ENCODE assay signal across 18 mouse cellular contexts in the genomic region with DNA sequence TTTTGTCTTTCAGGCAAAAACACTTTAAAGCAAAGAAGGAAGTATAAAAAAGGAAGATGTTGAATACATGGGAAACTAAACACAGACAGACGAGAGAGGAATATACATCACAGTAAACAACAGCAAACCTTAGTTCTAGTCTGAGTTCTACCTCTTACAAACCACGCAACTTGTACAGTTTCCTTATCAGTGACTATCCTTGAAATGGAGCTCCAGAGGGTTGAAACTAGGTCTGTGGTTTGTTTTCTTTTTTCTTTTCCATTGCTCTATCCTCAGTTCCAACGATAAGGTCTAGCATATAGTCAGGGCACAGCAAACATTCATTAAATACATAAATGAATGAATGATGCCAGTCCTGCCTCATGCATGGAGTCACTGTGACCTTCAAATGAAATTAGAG. TPM values are rescaled to one million over a fixed set of nuclear protein-coding genes. Genes with fewer than 3 reads are reported as not detected.
DNase-seq lines count a peak whose midpoint lies in the region; ATAC-seq and TF ChIP-seq lines count a peak whose summit lies in the region.
"Had no signal": no experiment of that assay in that cellular context is flagged by ENCODE, and none has a peak within 500 bp of the region (broad histone marks: within the 10 kb centered on the region; RNA-seq: fewer than 3 reads in every experiment).

No protein-coding gene starts in this region.

- H3K9me3 ChIP-seq in liver, embryonic 13.5 days (replicated peaks) = no peaks in the 10 kb centered on the region
- H3K9me3 ChIP-seq in liver, postnatal 0 days (ENCODE audit: low read length) = no peaks in the 10 kb centered on the region
- H3K9me3 ChIP-seq: embryonic facial prominence, embryonic 12.5 days; heart, embryonic 13.5 days; hindbrain, embryonic 12.5 days had no signal

- H3K4me1 ChIP-seq in liver, embryonic 13.5 days (replicated peaks) = peaks cover 41% of the 10 kb centered on the region
- no peaks in the 10 kb centered on the region for H3K4me1 ChIP-seq in liver, postnatal 0 days (ENCODE audit: insufficient read depth)
- H3K4me1 ChIP-seq: embryonic facial prominence, embryonic 12.5 days; hindbrain, embryonic 12.5 days had no signal

- TF ChIP-seq CTCF in liver, postnatal 0 days (IDR thresholded peaks at IDR 0.05; ENCODE audit: low read depth) = no peak

- no peak overlapping the region for H3K9ac ChIP-seq in liver, embryonic 13.5 days
- no peak overlapping the region for H3K9ac ChIP-seq in liver, postnatal 0 days (replicated peaks)
- H3K9ac ChIP-seq: embryonic facial prominence, embryonic 12.5 days; heart, embryonic 13.5 days; hindbrain, embryonic 12.5 days had no signal

- no peaks in the 10 kb centered on the region for H3K36me3 ChIP-seq in liver, embryonic 13.5 days
- no peaks in the 10 kb centered on the region for H3K36me3 ChIP-seq in liver, postnatal 0 days (replicated peaks; ENCODE audit: insufficient read depth, low read length)
- H3K36me3 ChIP-seq: embryonic facial prominence, embryonic 12.5 days; heart, embryonic 13.5 days; hindbrain, embryonic 12.5 days had no signal

- WGBS in liver, embryonic 13.5 days (ENCODE audit: insufficient replicate concordance) = 34% methylated on average over 3 of the region's 3 CpGs
- 50% methylated on average over 3 of the region's 3 CpGs for WGBS in liver, postnatal 0 days (ENCODE audit: insufficient replicate concordance)

- no peak overlapping the region for H3K4me2 ChIP-seq in liver, embryonic 13.5 days
- H3K4me2 ChIP-seq in liver, postnatal 0 days (ENCODE audit: low read depth, low read length) = no peak overlapping the region
- H3K4me2 ChIP-seq: embryonic facial prominence, embryonic 12.5 days; heart, embryonic 13.5 days; hindbrain, embryonic 12.5 days had no signal

- H3K27me3 ChIP-seq in liver, embryonic 13.5 days = no peaks in the 10 kb centered on the region
- H3K27me3 ChIP-seq in liver, postnatal 0 days (ENCODE audit: insufficient read depth, low read length) = no peaks in the 10 kb centered on the region
- H3K27me3 ChIP-seq: heart, embryonic 13.5 days had no signal

- TF ChIP-seq EP300 in liver, postnatal 0 days (IDR thresholded peaks at IDR 0.05; ENCODE audit: low read depth) = no peak

- peak overlapping the region; percentile 80 for H3K27ac ChIP-seq in liver, embryonic 13.5 days
- peak overlapping the region; percentile 17 for H3K27ac ChIP-seq in liver, postnatal 0 days (ENCODE audit: low read depth)
- H3K27ac ChIP-seq: embryonic facial prominence, embryonic 12.5 days; heart, embryonic 13.5 days; hindbrain, embryonic 12.5 days had no signal

- no peak for DNase-seq in liver, embryonic 13.5 days
- DNase-seq in liver, postnatal 0 days = no peak
- no peak for DNase-seq in kidney, postnatal 4 days
- DNase-seq in cerebellum, postnatal 25 days = no peak
- DNase-seq in thymus, postnatal 36 days = no peak
- DNase-seq: adrenal gland, postnatal 10 days; cerebellum, adult 11 months; cerebellum, adult 8-10 months; cerebellum, postnatal 14 days; gastrocnemius, postnatal 36 days; heart, adult 11 months; heart, postnatal 4 days had no signal

- H3K4me3 ChIP-seq in liver, embryonic 13.5 days (replicated peaks) = no peak overlapping the region
- no peak overlapping the region for H3K4me3 ChIP-seq in liver, postnatal 0 days (ENCODE audit: low read depth, low read length)
- H3K4me3 ChIP-seq: embryonic facial prominence, embryonic 12.5 days; heart, embryonic 13.5 days; hindbrain, embryonic 12.5 days had no signal

- peak; percentile 61 for ATAC-seq in erythroblast, adult 5-6 weeks (replicated peaks; ENCODE audit: low FRiP score, poor library complexity, severe bottlenecking)
- ATAC-seq in liver, embryonic 13.5 days (ENCODE audit: low read depth) = peak; percentile 71
- ATAC-seq in liver, postnatal 0 days = no peak; the same call in 1 of the 2 replicates
- ATAC-seq: forebrain, embryonic 14.5 days; hindbrain, embryonic 16.5 days had no signal

RNA-seq across cellular contexts. Expression of a gene that starts 45.8 kb away (rescaled TPM):
- 38.5 and 46.1 TPM in 2 replicates for total RNA-seq in erythroblast, adult 5-6 weeks (2015; ENCODE audit: low replicate concordance)
- total RNA-seq in erythroblast, adult 5-6 weeks (2017; ENCODE audit: low replicate concordance) = 34.6 and 43.8 TPM in 2 replicates
- polyA plus RNA-seq in liver, embryonic 13.5 days (2015; fragmentation: Nextera tagmentation; extraction: Ambion mirVana) = 16.6 and 20.2 TPM in 2 replicates
- 4.4 and 5.2 TPM in 2 replicates for polyA plus RNA-seq in liver, postnatal 0 days (2015; fragmentation: Nextera tagmentation; extraction: Ambion mirVana)
